Mouse (Mus musculus): ENCODE measurements around the gene Yipf4.

GRCm38 (mm10) chr17:74453928-74454327 is 35.4 kb upstream of the Yipf4 start:
- TF ChIP-seq CTCF (IDR thresholded peaks at IDR 0.05; ENCODE audit: extremely low read depth, insufficient read length, insufficient replicate concordance, low read depth, low read length) (no peak), POLR2A (IDR thresholded peaks at IDR 0.05; ENCODE audit: low read depth, low read length) (no peak)
